Mouse (Mus musculus): Measurements from ENCODE around the gene Anks1.

Anks1 gene

GRCm38 (mm10) chr17:28018344-28018743 is 109.2 kb downstream of the Anks1 start:
- Histone ChIP-seq H3K27me3 (ENCODE audit: insufficient read depth, low read length) (no peaks in the 10 kb centered on the region), H3K36me3 (ENCODE audit: insufficient read depth, low read length) (peaks cover 7% of the 10 kb centered on the region; the same call in 1 of the 2 replicates), H3K4me1 (replicated peaks; ENCODE audit: low read depth, low read length) (peaks cover 93% of the 10 kb centered on the region), H3K4me3 (replicated peaks; ENCODE audit: low read length) (no peak overlapping the region), H3K9me3 (ENCODE audit: low read length) (no peaks in the 10 kb centered on the region)
- TF ChIP-seq CTCF (conservative IDR thresholded peaks at IDR 0.05; ENCODE audit: low read length) (no peak), POU5F1 (IDR thresholded peaks at IDR 0.05; ENCODE audit: borderline replicate concordance, low read length) (no peak), NANOG (IDR thresholded peaks at IDR 0.05; ENCODE audit: borderline replicate concordance, low read length) (0 out of 2 replicates have a peak, but pooled peaks have one; percentile 4)

- Histone ChIP-seq H3K4me3 (replicated peaks; ENCODE audit: low read length) (no peak overlapping the region), H3K36me3 (ENCODE audit: insufficient read depth, low read length) (peaks cover 10% of the 10 kb centered on the region; the same call in 1 of the 2 replicates), H3K4me1 (replicated peaks; ENCODE audit: low read depth, low read length) (peaks cover 93% of the 10 kb centered on the region), H3K9me3 (ENCODE audit: low read length) (no peaks in the 10 kb centered on the region), H3K27me3 (ENCODE audit: insufficient read depth, low read length) (no peaks in the 10 kb centered on the region)
- TF ChIP-seq NANOG (IDR thresholded peaks at IDR 0.05; ENCODE audit: borderline replicate concordance, low read length): 0 out of 2 replicates have a peak, but pooled peaks have one; percentile 0
- no peak for TF ChIP-seq CTCF (conservative IDR thresholded peaks at IDR 0.05; ENCODE audit: low read length)
- TF ChIP-seq POU5F1 (IDR thresholded peaks at IDR 0.05; ENCODE audit: borderline replicate concordance, low read length): no peak
These were observed 109.7 kb downstream of the Anks1 start for GRCm38 (mm10) chr17:28018776-28019175.

GRCm38 (mm10) chr17:28019785-28020696 is 110.9 kb downstream of the Anks1 start:
- Histone ChIP-seq H3K27me3 (ENCODE audit: insufficient read depth, low read length) (no peaks in the 10 kb centered on the region), H3K4me1 (replicated peaks; ENCODE audit: low read depth, low read length) (peaks cover 93% of the 10 kb centered on the region), H3K4me3 (replicated peaks; ENCODE audit: low read length) (peak overlapping the region; percentile 27), H3K9me3 (ENCODE audit: low read length) (no peaks in the 10 kb centered on the region), H3K36me3 (ENCODE audit: insufficient read depth, low read length) (peaks cover 10% of the 10 kb centered on the region; the same call in 1 of the 2 replicates)
- TF ChIP-seq NANOG (IDR thresholded peaks at IDR 0.05; ENCODE audit: borderline replicate concordance, low read length) (no peak), POU5F1 (IDR thresholded peaks at IDR 0.05; ENCODE audit: borderline replicate concordance, low read length) (no peak), CTCF (conservative IDR thresholded peaks at IDR 0.05; ENCODE audit: low read length) (no peak)

- TF ChIP-seq CTCF (conservative IDR thresholded peaks at IDR 0.05; ENCODE audit: low read length) (no peak), POU5F1 (IDR thresholded peaks at IDR 0.05; ENCODE audit: borderline replicate concordance, low read length) (no peak), NANOG (IDR thresholded peaks at IDR 0.05; ENCODE audit: borderline replicate concordance, low read length) (no peak)
- 0 out of 2 replicates have a peak, but pooled peaks cover 10% of the 10 kb centered on the region for H3K36me3 ChIP-seq (ENCODE audit: insufficient read depth, low read length)
- H3K4me1 ChIP-seq (replicated peaks; ENCODE audit: low read depth, low read length): peaks cover 93% of the 10 kb centered on the region
- no peak overlapping the region for H3K4me3 ChIP-seq (replicated peaks; ENCODE audit: low read length)
- no peaks in the 10 kb centered on the region for H3K9me3 ChIP-seq (ENCODE audit: low read length)
- no peaks in the 10 kb centered on the region for H3K27me3 ChIP-seq (ENCODE audit: insufficient read depth, low read length)
These were observed 112.8 kb downstream of the Anks1 start for GRCm38 (mm10) chr17:28021911-28022310.

- TF ChIP-seq CTCF (conservative IDR thresholded peaks at IDR 0.05; ENCODE audit: low read length) (no peak), NANOG (IDR thresholded peaks at IDR 0.05; ENCODE audit: borderline replicate concordance, low read length) (no peak), POU5F1 (IDR thresholded peaks at IDR 0.05; ENCODE audit: borderline replicate concordance, low read length) (no peak)
- no peaks in the 10 kb centered on the region for H3K9me3 ChIP-seq (ENCODE audit: low read length)
- 0 out of 2 replicates have a peak, but pooled peaks cover 15% of the 10 kb centered on the region for H3K36me3 ChIP-seq (ENCODE audit: insufficient read depth, low read length)
- no peaks in the 10 kb centered on the region for H3K27me3 ChIP-seq (ENCODE audit: insufficient read depth, low read length)
- H3K4me1 ChIP-seq (replicated peaks; ENCODE audit: low read depth, low read length): peaks cover 90% of the 10 kb centered on the region
- no peak overlapping the region for H3K4me3 ChIP-seq (replicated peaks; ENCODE audit: low read length)
These were observed 113.9 kb downstream of the Anks1 start for GRCm38 (mm10) chr17:28022854-28023655.

GRCm38 (mm10) chr17:28025541-28025961 is 116.4 kb downstream of the Anks1 start:
- peaks cover 90% of the 10 kb centered on the region for H3K4me1 ChIP-seq (replicated peaks; ENCODE audit: low read depth, low read length)
- H3K4me3 ChIP-seq (replicated peaks; ENCODE audit: low read length): no peak overlapping the region
- H3K36me3 ChIP-seq (ENCODE audit: insufficient read depth, low read length): 0 out of 2 replicates have a peak, but pooled peaks cover 15% of the 10 kb centered on the region
- H3K9me3 ChIP-seq (ENCODE audit: low read length): no peaks in the 10 kb centered on the region
- H3K27me3 ChIP-seq (ENCODE audit: insufficient read depth, low read length): no peaks in the 10 kb centered on the region
- TF ChIP-seq NANOG (IDR thresholded peaks at IDR 0.05; ENCODE audit: borderline replicate concordance, low read length) (no peak), CTCF (conservative IDR thresholded peaks at IDR 0.05; ENCODE audit: low read length) (no peak), POU5F1 (IDR thresholded peaks at IDR 0.05; ENCODE audit: borderline replicate concordance, low read length) (no peak)

- no peaks in the 10 kb centered on the region for H3K27me3 ChIP-seq (ENCODE audit: insufficient read depth, low read length)
- 0 out of 2 replicates have a peak, but pooled peaks cover 15% of the 10 kb centered on the region for H3K36me3 ChIP-seq (ENCODE audit: insufficient read depth, low read length)
- TF ChIP-seq POU5F1 (IDR thresholded peaks at IDR 0.05; ENCODE audit: borderline replicate concordance, low read length) (no peak), CTCF (conservative IDR thresholded peaks at IDR 0.05; ENCODE audit: low read length) (no peak), NANOG (IDR thresholded peaks at IDR 0.05; ENCODE audit: borderline replicate concordance, low read length) (no peak)
- H3K4me1 ChIP-seq (replicated peaks; ENCODE audit: low read depth, low read length): peaks cover 90% of the 10 kb centered on the region
- H3K9me3 ChIP-seq (ENCODE audit: low read length): no peaks in the 10 kb centered on the region
- H3K4me3 ChIP-seq (replicated peaks; ENCODE audit: low read length): no peak overlapping the region
These were observed 117.2 kb downstream of the Anks1 start for GRCm38 (mm10) chr17:28026111-28026872.

All from E14TG2a.4 (cell line).